Mouse (Mus musculus) liver, embryonic 14.5 days (tissue): ENCODE measurements around the gene Gse1. TPM values are rescaled to one million over a fixed set of nuclear protein-coding genes. Genes with fewer than 3 reads are reported as not detected.

Experiments
- ATAC-seq: fragments of 200-750 bp; cut with Nextera tagmentation; 2 replicates; pipeline ENCODE4 v1.8.0; 2017; ENCODE audit warnings: moderate number of reproducible peaks, mild to moderate bottlenecking, moderate library complexity; ENCODE audit not compliant: insufficient read depth
- DNase-seq, 3 experiments: peaks; one replicate each; pipeline ENCODE4 v3.0.0-alpha.2; 2012 to 2013; ENCODE audit warnings: low read depth in 3 of 3, low spot score in 3 of 3
- H3K27ac ChIP-seq: fragments of 300-500 bp; sonication (generic); 2 replicates; pipeline ENCODE4 v1.5.1; 2014; ENCODE audit warnings: moderate library complexity, mild to moderate bottlenecking, control low read depth, inconsistent platforms
- H3K27me3 ChIP-seq: fragments of 300-500 bp; sonication (generic); 2 replicates; pipeline ENCODE4 v1.6.1; 2014; ENCODE audit warnings: mild to moderate bottlenecking, low read length, moderate library complexity; ENCODE audit not compliant: control insufficient read depth, insufficient read depth
- H3K36me3 ChIP-seq: fragments of 300-500 bp; sonication (generic); replicated peaks from 2 replicates; pipeline ENCODE4 v1.6.1; 2014; ENCODE audit warnings: low read depth; ENCODE audit not compliant: control insufficient read depth, insufficient read depth
- H3K4me1 ChIP-seq, 2 experiments: fragments of 200-500 bp in 1 of 2; fragments of 300-500 bp in 1 of 2; sonication (generic) in 1 of 2; replicated peaks; 2 replicates each; pipeline ENCODE4 v1.6.1; 2012 to 2014; ENCODE audit warnings: antibody characterized with exemption in 1 of 2, inconsistent platforms in 1 of 2, low read length in 1 of 2; ENCODE audit not compliant: control insufficient read depth in 2 of 2, insufficient read depth in 2 of 2
- H3K4me2 ChIP-seq: fragments of 300-500 bp; sonication (generic); 2 replicates; pipeline ENCODE4 v1.6.1; 2014; ENCODE audit warnings: low read depth, mild to moderate bottlenecking, control low read depth, moderate library complexity
- H3K4me3 ChIP-seq, 2 experiments: fragments of 200-500 bp in 1 of 2; fragments of 300-500 bp in 1 of 2; sonication (generic) in 1 of 2; 2 replicates each; pipeline ENCODE4 v1.5.1; 2012 to 2014; ENCODE audit warnings: low read depth in 2 of 2, low read length in 2 of 2, mild to moderate bottlenecking in 2 of 2, control low read depth in 1 of 2, inconsistent platforms in 1 of 2, moderate library complexity in 1 of 2; ENCODE audit not compliant: insufficient read depth in 1 of 2
- H3K9ac ChIP-seq: fragments of 300-500 bp; sonication (generic); replicated peaks from 2 replicates; pipeline ENCODE4 v1.6.1; 2014; ENCODE audit warnings: mild to moderate bottlenecking, control low read depth, moderate library complexity
- H3K9me3 ChIP-seq: fragments of 300-500 bp; sonication (generic); 2 replicates; pipeline ENCODE4 v1.6.1; 2016; ENCODE audit warnings: low read length, mixed read lengths; ENCODE audit not compliant: control insufficient read depth
- CTCF ChIP-seq: IDR thresholded peaks from 2 replicates; pipeline ENCODE4 v1.5.1; 2016; ENCODE audit warnings: antibody characterized with exemption, low read depth, control low read depth
- EP300 ChIP-seq: IDR thresholded peaks from 2 replicates; pipeline ENCODE4 v1.6.1; 2016; ENCODE audit warnings: antibody characterized with exemption, low read depth
- WGBS: fragments of 180-500 bp; shearing (Covaris S2); extraction: QIAGEN DNeasy Blood & Tissue Kit; methylation state at CpG from one replicate; pipeline ENCODE4 v1.1.7; 2014; ENCODE audit not compliant: insufficient replicate concordance; 5-methylcytosine and 5-hydroxymethylcytosine counted together
- polyA plus RNA-seq, 2 experiments: library from polyadenylated mRNA; depleted of rRNA in 1 of 2; stranded (reverse) in 1 of 2; unstranded in 1 of 2; fragments of >200 nt; fragmentation: Nextera tagmentation in 1 of 2; extraction: Ambion mirVana in 1 of 2; gene quantifications; 2 replicates each; pipeline versions ENCODE4 v1.2.1 to v1.2.3; 2012 to 2014

Gene Gse1
- polyA plus RNA-seq, 2 experiments, result 11.4 to 14.9 TPM

DNA sequence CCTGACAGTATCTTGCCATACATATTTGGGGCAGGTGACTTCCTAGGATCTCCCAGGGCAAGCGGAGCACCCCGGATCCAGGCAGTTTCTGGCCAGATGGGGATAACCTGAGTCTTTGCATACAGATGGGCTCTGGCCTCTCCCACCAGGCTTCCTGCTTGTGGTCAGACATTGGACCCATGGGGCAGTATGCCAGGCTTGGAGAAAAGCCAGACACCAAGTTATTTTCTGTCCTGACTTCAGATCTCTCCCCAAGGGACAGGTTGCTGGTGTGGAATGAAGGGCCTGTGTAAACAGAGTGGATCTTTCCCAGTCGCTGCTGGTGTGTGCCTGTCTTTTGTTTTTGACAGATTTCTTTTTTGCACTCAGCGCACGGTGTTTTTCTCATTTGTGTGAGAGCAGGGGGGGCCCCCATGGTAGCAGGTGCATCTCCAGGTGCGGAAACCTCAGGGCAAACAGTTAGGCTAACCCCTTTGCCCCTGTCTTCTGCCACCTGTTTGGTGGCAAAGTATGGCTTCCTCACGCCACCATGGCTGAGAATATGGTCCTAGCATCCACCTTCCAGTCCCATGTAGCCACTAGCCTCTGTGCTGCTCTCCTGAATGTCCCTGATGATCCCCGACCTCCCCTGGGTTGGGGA, 315.3 kb downstream of the Gse1 start:
- Histone ChIP-seq H3K9me3 (no peaks in the 10 kb centered on the region), H3K27me3 (no peaks in the 10 kb centered on the region), H3K4me3 (no peak overlapping the region), H3K4me1 (peaks cover 33 to 58% of the 10 kb centered on the region in 2 experiments), H3K36me3 (peaks cover 3% of the 10 kb centered on the region), H3K4me2 (0 out of 2 replicates have a peak overlapping the region, but pooled peaks have one; percentile 4), H3K27ac (no peak overlapping the region; the same call in 1 of the 2 replicates), H3K9ac (no peak overlapping the region)
- ATAC-seq (no peak), DNase-seq (no peak)
- TF ChIP-seq EP300, result no peak
- TF ChIP-seq CTCF, result no peak
- 76% methylated on average over 8 of the region's 8 CpGs for WGBS

DNA sequence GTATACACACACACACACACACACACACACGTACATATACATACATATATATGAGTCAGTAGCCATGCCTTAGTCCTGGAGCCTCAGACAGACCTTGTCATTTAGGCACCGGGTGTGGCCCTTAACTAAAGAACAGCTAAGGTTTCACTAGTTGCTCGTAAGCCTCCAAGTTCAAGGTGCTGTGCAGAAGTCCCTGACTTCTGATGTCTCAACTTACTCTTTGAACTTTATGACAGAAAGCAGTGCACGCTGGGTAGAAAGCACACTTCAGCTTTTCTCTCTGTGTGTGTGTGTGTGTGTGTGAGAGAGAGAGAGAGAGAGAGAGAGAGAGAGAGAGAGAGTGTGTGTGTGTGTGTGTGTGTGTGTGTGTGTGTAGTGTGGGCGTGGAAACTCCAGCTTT, 315.9 kb downstream of the Gse1 start:
- WGBS, result 64% methylated on average over 5 of the region's 5 CpGs

DNA sequence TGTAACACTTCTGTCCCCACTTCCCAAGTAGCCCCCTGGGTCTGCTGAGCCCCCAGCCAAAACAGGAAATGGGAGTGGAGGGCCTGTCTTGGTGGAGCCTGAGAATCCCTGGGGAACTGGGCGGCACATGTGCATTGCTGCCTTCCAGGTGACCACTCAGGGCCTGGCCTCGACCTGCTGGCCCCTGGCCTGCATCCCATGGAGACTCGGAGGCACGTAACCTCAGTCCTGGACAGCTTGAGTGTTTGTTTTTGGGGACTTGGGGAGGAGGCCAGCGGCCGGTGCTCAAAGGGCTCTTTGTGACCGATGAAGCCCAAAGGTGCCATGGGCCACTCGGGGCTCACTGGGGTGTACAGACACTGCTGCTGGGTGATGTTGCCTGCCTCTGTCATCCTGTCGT, 319.3 kb downstream of the Gse1 start:
- WGBS, result 79% methylated on average over 9 of the region's 9 CpGs
- H3K4me3 ChIP-seq, result no peak overlapping the region
- no peak overlapping the region for H3K9ac ChIP-seq
- no peak for TF ChIP-seq EP300
- no peak for TF ChIP-seq CTCF
- H3K4me2 ChIP-seq, result no peak overlapping the region
- H3K27me3 ChIP-seq, result no peaks in the 10 kb centered on the region
- DNase-seq, result no peak
- no peaks in the 10 kb centered on the region for H3K9me3 ChIP-seq
- H3K4me1 ChIP-seq, result peaks cover 6 to 23% of the 10 kb centered on the region in 2 experiments; a peak in 3 of 4 replicates
- no peak for ATAC-seq
- H3K36me3 ChIP-seq, result peaks cover 3% of the 10 kb centered on the region
- no peak overlapping the region for H3K27ac ChIP-seq

More for the DNA sequence above, 315.9 kb downstream of the Gse1 start:
- no peak overlapping the region for H3K27ac ChIP-seq
- DNase-seq (no peak), ATAC-seq (no peak)
- H3K4me1 ChIP-seq, result peaks cover 31 to 53% of the 10 kb centered on the region in 2 experiments
- H3K9ac ChIP-seq, result no peak overlapping the region
- H3K36me3 ChIP-seq, result peaks cover 3% of the 10 kb centered on the region
- H3K9me3 ChIP-seq, result no peaks in the 10 kb centered on the region
- no peak overlapping the region for H3K4me2 ChIP-seq
- no peak for TF ChIP-seq CTCF
- no peak for TF ChIP-seq EP300
- no peak overlapping the region for H3K4me3 ChIP-seq
- H3K27me3 ChIP-seq, result no peaks in the 10 kb centered on the region

DNA sequence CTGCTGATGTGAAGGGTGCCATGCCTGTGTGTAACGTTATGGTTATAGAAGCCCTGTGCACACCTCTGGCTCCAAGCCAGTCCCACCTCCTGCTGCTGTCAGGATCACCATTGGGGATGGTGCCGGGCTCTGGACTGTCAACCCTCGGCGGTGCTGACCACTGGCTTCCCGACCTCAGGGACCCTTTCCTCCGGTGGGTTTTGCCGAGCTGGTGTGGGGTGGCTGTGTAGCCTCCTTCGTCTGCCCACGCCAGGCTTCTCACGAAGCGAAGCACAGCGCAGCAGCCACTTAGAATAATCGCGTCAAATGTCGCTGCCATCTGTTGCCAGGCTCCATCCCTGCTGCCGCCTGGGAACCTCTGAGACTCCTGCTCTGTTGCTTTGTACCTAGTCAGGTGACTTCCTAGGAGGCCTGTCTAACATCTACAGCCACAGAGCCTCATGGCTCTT, 320.1 kb downstream of the Gse1 start:
- no peaks in the 10 kb centered on the region for H3K9me3 ChIP-seq
- H3K27ac ChIP-seq, result no peak overlapping the region
- H3K4me1 ChIP-seq, result peaks cover 6 to 17% of the 10 kb centered on the region in 2 experiments; a peak in 3 of 4 replicates
- ATAC-seq, result no peak
- H3K36me3 ChIP-seq, result peaks cover 3% of the 10 kb centered on the region
- no peak overlapping the region for H3K4me2 ChIP-seq
- DNase-seq, result no peak
- H3K27me3 ChIP-seq, result no peaks in the 10 kb centered on the region
- TF ChIP-seq EP300 (no peak), CTCF (no peak)
- no peak overlapping the region for H3K9ac ChIP-seq
- WGBS, result 78% methylated on average over 16 of the region's 16 CpGs
- H3K4me3 ChIP-seq, result no peak overlapping the region

- 70% methylated on average over 25 of the region's 25 CpGs for WGBS
- TF ChIP-seq CTCF, result no peak
- TF ChIP-seq EP300, result no peak
- Histone ChIP-seq H3K9ac (no peak overlapping the region), H3K4me3 (no peak overlapping the region), H3K9me3 (no peaks in the 10 kb centered on the region), H3K36me3 (peaks cover 10% of the 10 kb centered on the region), H3K27ac (no peak overlapping the region), H3K27me3 (no peaks in the 10 kb centered on the region), H3K4me2 (no peak overlapping the region), H3K4me1 (peaks cover 0 to 8% of the 10 kb centered on the region in 2 experiments; a peak in 2 of 4 replicates)
- ATAC-seq (no peak), DNase-seq (no peak)
Observed at GRCm38 (mm10) chr8:120549321-120549921, 321.2 kb downstream of the Gse1 start.
